Mouse (Mus musculus): Measurements from ENCODE around the gene Rab3il1. TPM values are rescaled to one million over a fixed set of nuclear protein-coding genes. Genes with fewer than 3 reads are reported as not detected.
"Not testable (repeated sequence)": the region's sequence is repeated elsewhere in the genome, so short reads cannot be mapped to it uniquely, and the experiment has no call there.

Rab3il1 gene
- polyA plus RNA-seq, 1 experiment = 4.1 TPM

- no peak overlapping the region for H3K27ac ChIP-seq (ENCODE audit: insufficient read depth, low read length)
Observed at GRCm38 (mm10) chr19:9966096-9966867, 35.2 kb upstream of the Rab3il1 start.

GRCm38 (mm10) chr19:9968081-9968787 lies 33.2 kb upstream of the Rab3il1 start:
- Histone ChIP-seq H3K4me1 (ENCODE audit: control insufficient read depth, insufficient read depth, low read length) (peaks cover 1% of the 10 kb centered on the region), H3K9ac (ENCODE audit: low read depth, poor library complexity, severe bottlenecking) (no peak overlapping the region)
- TF ChIP-seq CTCF (IDR thresholded peaks at IDR 0.05; ENCODE audit: low read depth, low read length) (no peak), POLR2A (IDR thresholded peaks at IDR 0.05; ENCODE audit: insufficient read depth, low read length) (no peak), EP300 (IDR thresholded peaks at IDR 0.05; ENCODE audit: insufficient read depth, low read depth, low read length) (no peak)

More at GRCm38 (mm10) chr19:9966096-9966867, 35.2 kb upstream of the Rab3il1 start:
- no peaks in the 10 kb centered on the region for H3K9me3 ChIP-seq (replicated peaks; ENCODE audit: control insufficient read depth, insufficient read depth, low read length, poor library complexity, severe bottlenecking)
- H3K4me1 ChIP-seq (ENCODE audit: control insufficient read depth, insufficient read depth, low read length) = peaks cover 1% of the 10 kb centered on the region
- no peak overlapping the region for H3K9ac ChIP-seq (ENCODE audit: low read depth, poor library complexity, severe bottlenecking)
- H3K27me3 ChIP-seq (ENCODE audit: control insufficient read depth, insufficient read depth, low read length, poor library complexity, severe bottlenecking) = no peaks in the 10 kb centered on the region
- no peak overlapping the region for H3K4me3 ChIP-seq (ENCODE audit: low read depth, low read length)
- TF ChIP-seq CTCF (IDR thresholded peaks at IDR 0.05; ENCODE audit: low read depth, low read length) (no peak), POLR2A (IDR thresholded peaks at IDR 0.05; ENCODE audit: insufficient read depth, low read length) (no peak), EP300 (IDR thresholded peaks at IDR 0.05; ENCODE audit: insufficient read depth, low read depth, low read length) (no peak)
- no peaks in the 10 kb centered on the region for H3K36me3 ChIP-seq (ENCODE audit: control insufficient read depth, insufficient read depth, low read length, poor library complexity, severe bottlenecking)

DNA sequence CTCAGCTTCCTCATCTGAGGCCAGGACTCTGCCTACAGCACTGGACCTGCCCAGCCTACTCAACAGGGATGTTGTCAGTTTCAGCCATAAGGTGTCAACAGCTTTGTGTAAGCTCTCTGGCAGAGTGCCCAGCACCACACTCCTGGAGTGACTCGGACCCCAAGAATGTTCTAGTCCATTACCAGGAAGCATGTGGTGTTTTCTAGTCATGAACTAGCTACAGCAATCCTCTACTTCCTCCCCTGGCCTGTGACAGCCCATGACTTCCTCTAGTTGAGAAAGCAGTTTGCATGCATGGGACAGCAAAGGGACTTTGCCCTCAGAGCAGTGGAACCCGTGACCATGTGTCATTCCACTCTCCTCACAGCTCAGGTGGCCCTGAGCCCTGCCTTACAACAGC lies 26.6 kb upstream of the Rab3il1 start:
- not testable (repeated sequence) for H3K27me3 ChIP-seq (ENCODE audit: control insufficient read depth, insufficient read depth, low read length, poor library complexity, severe bottlenecking); H3K9ac ChIP-seq (ENCODE audit: low read depth, poor library complexity, severe bottlenecking); H3K4me1 ChIP-seq (ENCODE audit: control insufficient read depth, insufficient read depth, low read length); H3K36me3 ChIP-seq (ENCODE audit: control insufficient read depth, insufficient read depth, low read length, poor library complexity, severe bottlenecking); H3K9me3 ChIP-seq (replicated peaks; ENCODE audit: control insufficient read depth, insufficient read depth, low read length, poor library complexity, severe bottlenecking); H3K27ac ChIP-seq (ENCODE audit: insufficient read depth, low read length); H3K4me3 ChIP-seq (ENCODE audit: low read depth, low read length)

More at GRCm38 (mm10) chr19:9968081-9968787, 33.2 kb upstream of the Rab3il1 start:
- Histone ChIP-seq H3K9me3 (replicated peaks; ENCODE audit: control insufficient read depth, insufficient read depth, low read length, poor library complexity, severe bottlenecking) (no peaks in the 10 kb centered on the region), H3K27me3 (ENCODE audit: control insufficient read depth, insufficient read depth, low read length, poor library complexity, severe bottlenecking) (no peaks in the 10 kb centered on the region), H3K27ac (ENCODE audit: insufficient read depth, low read length) (no peak overlapping the region), H3K36me3 (ENCODE audit: control insufficient read depth, insufficient read depth, low read length, poor library complexity, severe bottlenecking) (no peaks in the 10 kb centered on the region), H3K4me3 (ENCODE audit: low read depth, low read length) (no peak overlapping the region)

GRCm38 (mm10) chr19:9977085-9977484 lies 24.4 kb upstream of the Rab3il1 start:
- TF ChIP-seq CTCF (IDR thresholded peaks at IDR 0.05; ENCODE audit: low read depth, low read length) (no peak), POLR2A (IDR thresholded peaks at IDR 0.05; ENCODE audit: insufficient read depth, low read length) (no peak), EP300 (IDR thresholded peaks at IDR 0.05; ENCODE audit: insufficient read depth, low read depth, low read length) (peak; percentile 43; the same call in 1 of the 2 replicates)
- Histone ChIP-seq H3K9me3 (replicated peaks; ENCODE audit: control insufficient read depth, insufficient read depth, low read length, poor library complexity, severe bottlenecking) (no peaks in the 10 kb centered on the region), H3K9ac (ENCODE audit: low read depth, poor library complexity, severe bottlenecking) (no peak overlapping the region), H3K36me3 (ENCODE audit: control insufficient read depth, insufficient read depth, low read length, poor library complexity, severe bottlenecking) (no peaks in the 10 kb centered on the region), H3K4me3 (ENCODE audit: low read depth, low read length) (no peak overlapping the region), H3K27me3 (ENCODE audit: control insufficient read depth, insufficient read depth, low read length, poor library complexity, severe bottlenecking) (no peaks in the 10 kb centered on the region), H3K4me1 (ENCODE audit: control insufficient read depth, insufficient read depth, low read length) (peaks cover 9% of the 10 kb centered on the region), H3K27ac (ENCODE audit: insufficient read depth, low read length) (no peak overlapping the region)

GRCm38 (mm10) chr19:9978431-9978951 lies 23.0 kb upstream of the Rab3il1 start:
- H3K27me3 ChIP-seq (ENCODE audit: control insufficient read depth, insufficient read depth, low read length, poor library complexity, severe bottlenecking) = no peaks in the 10 kb centered on the region
- H3K4me1 ChIP-seq (ENCODE audit: control insufficient read depth, insufficient read depth, low read length) = peaks cover 9% of the 10 kb centered on the region
- H3K9ac ChIP-seq (ENCODE audit: low read depth, poor library complexity, severe bottlenecking) = peak overlapping the region; percentile 49
- H3K9me3 ChIP-seq (replicated peaks; ENCODE audit: control insufficient read depth, insufficient read depth, low read length, poor library complexity, severe bottlenecking) = no peaks in the 10 kb centered on the region
- peak overlapping the region; percentile 79 for H3K27ac ChIP-seq (ENCODE audit: insufficient read depth, low read length)
- no peak overlapping the region for H3K4me3 ChIP-seq (ENCODE audit: low read depth, low read length)
- TF ChIP-seq POLR2A (IDR thresholded peaks at IDR 0.05; ENCODE audit: insufficient read depth, low read length) (no peak), CTCF (IDR thresholded peaks at IDR 0.05; ENCODE audit: low read depth, low read length) (no peak), EP300 (IDR thresholded peaks at IDR 0.05; ENCODE audit: insufficient read depth, low read depth, low read length) (peak; percentile 96)
- H3K36me3 ChIP-seq (ENCODE audit: control insufficient read depth, insufficient read depth, low read length, poor library complexity, severe bottlenecking) = no peaks in the 10 kb centered on the region

- Histone ChIP-seq H3K4me3 (ENCODE audit: low read depth, low read length) (no peak overlapping the region), H3K36me3 (ENCODE audit: control insufficient read depth, insufficient read depth, low read length, poor library complexity, severe bottlenecking) (peaks cover 5% of the 10 kb centered on the region), H3K9ac (ENCODE audit: low read depth, poor library complexity, severe bottlenecking) (peak overlapping the region; percentile 6; the same call in 1 of the 2 replicates), H3K9me3 (replicated peaks; ENCODE audit: control insufficient read depth, insufficient read depth, low read length, poor library complexity, severe bottlenecking) (no peaks in the 10 kb centered on the region), H3K4me1 (ENCODE audit: control insufficient read depth, insufficient read depth, low read length) (peaks cover 9% of the 10 kb centered on the region), H3K27me3 (ENCODE audit: control insufficient read depth, insufficient read depth, low read length, poor library complexity, severe bottlenecking) (no peaks in the 10 kb centered on the region), H3K27ac (ENCODE audit: insufficient read depth, low read length) (peak overlapping the region; percentile 74)
- TF ChIP-seq POLR2A (IDR thresholded peaks at IDR 0.05; ENCODE audit: insufficient read depth, low read length) (no peak), CTCF (IDR thresholded peaks at IDR 0.05; ENCODE audit: low read depth, low read length) (no peak), EP300 (IDR thresholded peaks at IDR 0.05; ENCODE audit: insufficient read depth, low read depth, low read length) (no peak)
Observed at GRCm38 (mm10) chr19:9979156-9979555, 22.3 kb upstream of the Rab3il1 start.

Data from ES-Bruce4 (cell line).